Mouse (Mus musculus) C2C12 (cell line): ENCODE results near the gene 1600014C23Rik.

Source experiments
- CTCF ChIP-seq: IDR thresholded peaks from one replicate; pipeline ENCODE4 v1.5.1; 2011; ENCODE audit not compliant: control insufficient read depth, insufficient read depth, insufficient read length
- MAX ChIP-seq: IDR thresholded peaks from one replicate; pipeline ENCODE4 v1.6.1; 2011; ENCODE audit warnings: mild to moderate bottlenecking, control low read depth

GRCm38 (mm10) chr17:45752053-45752452 is 18.4 kb upstream of the 1600014C23Rik start:
- TF ChIP-seq CTCF (no peak), MAX (no peak)
